In the genomic region with DNA sequence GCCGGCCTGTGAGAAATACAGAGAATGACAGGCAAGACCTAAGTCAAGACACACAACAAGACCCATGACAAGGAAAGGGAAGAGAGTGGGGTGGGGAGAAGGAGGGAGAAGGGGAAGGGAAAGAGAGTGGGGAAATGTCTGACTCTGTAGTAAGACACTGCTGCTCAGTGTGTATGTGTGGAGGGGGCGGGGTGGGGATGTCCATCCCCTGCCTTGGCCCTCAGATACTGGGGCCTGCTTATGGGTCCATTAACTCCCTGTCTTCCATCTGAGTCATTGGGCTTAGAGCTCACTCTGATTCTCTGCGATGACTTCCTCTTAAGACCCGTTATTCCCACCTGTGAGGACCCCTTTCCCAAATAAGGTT, we compare ENCODE assay signal across 15 mouse cellular contexts.
"Had no signal": no experiment of that assay in that cellular context is flagged by ENCODE, and none has a peak within 500 bp of the region (broad histone marks: within the 10 kb centered on the region; RNA-seq: fewer than 3 reads in every experiment).

No protein-coding gene starts in this region.

- H3K27ac ChIP-seq: intestine, embryonic 15.5 days; kidney, postnatal 0 days; limb, embryonic 13.5 days; liver, embryonic 15.5 days; midbrain, embryonic 12.5 days had no signal

- H3K27me3 ChIP-seq: intestine, embryonic 15.5 days; limb, embryonic 13.5 days; liver, embryonic 15.5 days; megakaryocyte, embryonic 14.5 days; midbrain, embryonic 12.5 days had no signal

- H3K4me1 ChIP-seq: liver, embryonic 15.5 days had no signal

- H3K9me3 ChIP-seq: intestine, embryonic 15.5 days; limb, embryonic 13.5 days; liver, embryonic 15.5 days; megakaryocyte, embryonic 14.5 days; midbrain, embryonic 12.5 days had no signal

- H3K36me3 ChIP-seq: intestine, embryonic 15.5 days; liver, embryonic 15.5 days; midbrain, embryonic 12.5 days had no signal

- H3K9ac ChIP-seq: intestine, embryonic 15.5 days; limb, embryonic 13.5 days; liver, embryonic 15.5 days; midbrain, embryonic 12.5 days had no signal

- ATAC-seq: intestine, embryonic 15.5 days; lung, postnatal 0 days had no signal

- H3K4me2 ChIP-seq: intestine, embryonic 15.5 days; limb, embryonic 13.5 days; liver, embryonic 15.5 days; midbrain, embryonic 12.5 days had no signal

- H3K4me3 ChIP-seq: intestine, embryonic 15.5 days; layer of hippocampus, adult 2 months; limb, embryonic 13.5 days; liver, embryonic 15.5 days; megakaryocyte, embryonic 14.5 days; midbrain, embryonic 12.5 days had no signal

- DNase-seq: kidney, adult 18-20 months; kidney, postnatal 4 days; left cerebral cortex, postnatal 4 days; lung, adult 2 months; lung, postnatal 36 days; right cerebral cortex, postnatal 25 days; thymus, postnatal 4 days had no signal
